Mouse (Mus musculus): Measurements from ENCODE around the gene Siglecg. TPM values are rescaled to one million over a fixed set of nuclear protein-coding genes. Genes with fewer than 3 reads are reported as not detected.

Siglecg gene
- polyA plus RNA-seq (2012; rRNA removed) = 0.04 and 0.43 TPM in 2 replicates

GRCm38 (mm10) chr7:43408131-43408553 is at the start of gene Siglecg:
Gene Siglecg, plus strand, starts transcription at chr7:43408204.

GRCm38 (mm10) chr7:43427406-43427805 is 19.4 kb downstream of the Siglecg start, which contains the start of gene Lim2:
Gene Lim2, plus strand, starts transcription at chr7:43427670.

GRCm38 (mm10) chr7:43436341-43437255 is 28.6 kb downstream of the Siglecg start, which contains the start of gene Nkg7:
Gene Nkg7, plus strand, starts transcription at chr7:43437073.

GRCm38 (mm10) chr7:43440482-43440881 is 32.5 kb downstream of the Siglecg start, which contains the start of gene Cldnd2:
Gene Cldnd2, plus strand, starts transcription at chr7:43440782.

GRCm38 (mm10) chr7:43443917-43444293 is 35.9 kb downstream of the Siglecg start, which contains the start of the genes Etfb and Gm45233:
Gene Etfb, plus strand, starts transcription at chr7:43444083.
Gene Gm45233, plus strand, starts transcription at chr7:43444128.

GRCm38 (mm10) chr7:43462851-43463250 is 54.8 kb downstream of the Siglecg start, which contains the start of gene Vsig10l:
Gene Vsig10l, plus strand, starts transcription at chr7:43463151.

Other genes starting within 250 kb of the Siglecg start
- gene Zfp715, start 94.9 kb upstream of the Siglecg start, polyA plus RNA-seq (2012; rRNA removed) = 15.0 TPM in 2 replicates
- 0.11 and 0.14 TPM in 2 replicates for gene Siglecf, start 56.9 kb upstream of the Siglecg start, polyA plus RNA-seq (2012; rRNA removed)
- gene Lim2, start 19.5 kb downstream of the Siglecg start, polyA plus RNA-seq (2012; rRNA removed) = not detected in 2 replicates
- 0.09 TPM in 1 of 2 replicates, not detected in the other for gene Nkg7, start 28.9 kb downstream of the Siglecg start, polyA plus RNA-seq (2012; rRNA removed)
- not detected in 2 replicates for gene Cldnd2, start 32.6 kb downstream of the Siglecg start, polyA plus RNA-seq (2012; rRNA removed)
- 81.8 and 99.5 TPM in 2 replicates for gene Etfb, start 35.9 kb downstream of the Siglecg start, polyA plus RNA-seq (2012; rRNA removed)
- 0.95 and 1.3 TPM in 2 replicates for gene Gm45233, start 35.9 kb downstream of the Siglecg start, polyA plus RNA-seq (2012; rRNA removed)
- 7.2 and 7.9 TPM in 2 replicates for gene Vsig10l, start 54.9 kb downstream of the Siglecg start, polyA plus RNA-seq (2012; rRNA removed)
- gene Iglon5, start 81.9 kb downstream of the Siglecg start, polyA plus RNA-seq (2012; rRNA removed) = 88.3 and 95.3 TPM in 2 replicates
- gene 4931406B18Rik, start 97.7 kb downstream of the Siglecg start, polyA plus RNA-seq (2012; rRNA removed) = 0.02 TPM in 1 of 2 replicates, not detected in the other
- gene Cd33, start 136.2 kb downstream of the Siglecg start, polyA plus RNA-seq (2012; rRNA removed) = 1.4 and 1.5 TPM in 2 replicates
- gene Zfp658, start 154.1 kb downstream of the Siglecg start, polyA plus RNA-seq (2012; rRNA removed) = 9.2 and 13.1 TPM in 2 replicates
- gene Zfp719, start 171.4 kb downstream of the Siglecg start, polyA plus RNA-seq (2012; rRNA removed) = 5.6 and 7.6 TPM in 2 replicates
- gene Zfp819, start 199.0 kb downstream of the Siglecg start, polyA plus RNA-seq (2012; rRNA removed) = 0.29 and 0.45 TPM in 2 replicates
- gene Ceacam18, start 226.5 kb downstream of the Siglecg start, polyA plus RNA-seq (2012; rRNA removed) = 0.04 TPM in 1 of 2 replicates, not detected in the other

Data from central nervous system, embryonic 14 days (tissue).